Mouse (Mus musculus) telencephalon, adult 2 months (tissue): ENCODE measurements at regions not wholly inside any gene's neighbourhood (a gene's known extent, or its start where the extent isn't known, plus 50 kb on each side); places are given as distances from the start of the nearest gene placed in this dataset.

ENCODE experiments used
- DNase-seq: peaks from one replicate; pipeline ENCODE4 v3.0.0-alpha.2; 2011; ENCODE audit warnings: low read depth, low spot score

DNA sequence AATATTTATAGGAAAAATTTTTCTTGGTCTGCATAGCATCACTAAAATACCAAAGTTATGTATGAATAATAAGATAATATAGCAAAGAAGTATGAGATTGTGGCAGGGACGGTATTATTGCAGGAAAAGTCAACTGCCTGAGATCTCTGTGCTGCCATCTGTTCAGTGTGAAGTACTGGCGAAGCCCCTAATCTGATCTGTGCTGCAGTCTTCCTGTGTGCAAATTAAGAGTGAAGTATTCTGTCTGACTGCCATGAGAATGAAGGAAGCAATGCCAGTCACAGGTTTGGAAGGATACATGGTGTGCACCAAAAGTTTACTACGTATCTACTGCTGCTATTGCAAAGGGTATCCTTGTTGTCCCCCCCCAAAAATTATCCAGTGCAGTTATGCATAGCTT is 501.5 kb downstream of the Rab28 start:
- no peak for DNase-seq

DNA sequence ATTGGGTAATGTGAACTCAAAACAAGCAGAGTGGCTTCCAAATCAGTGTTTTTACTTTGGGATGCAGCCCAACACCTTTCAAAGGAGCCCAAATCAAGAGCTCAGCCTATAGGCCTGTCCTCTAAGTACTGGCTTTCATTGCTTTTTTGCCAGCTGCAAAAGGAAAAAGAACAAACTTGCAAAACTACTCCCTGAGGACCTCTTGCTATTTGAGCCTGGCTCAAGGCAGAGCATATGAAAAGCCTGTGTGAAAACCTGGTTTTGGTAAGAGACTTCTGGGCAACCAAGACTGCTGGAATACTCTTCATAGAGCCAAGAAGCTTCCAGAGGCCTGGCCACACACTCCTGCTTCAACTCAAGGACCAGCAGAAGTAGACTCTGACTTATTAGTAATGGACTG is 503.5 kb downstream of the Rab28 start:
- DNase-seq = no peak

DNA sequence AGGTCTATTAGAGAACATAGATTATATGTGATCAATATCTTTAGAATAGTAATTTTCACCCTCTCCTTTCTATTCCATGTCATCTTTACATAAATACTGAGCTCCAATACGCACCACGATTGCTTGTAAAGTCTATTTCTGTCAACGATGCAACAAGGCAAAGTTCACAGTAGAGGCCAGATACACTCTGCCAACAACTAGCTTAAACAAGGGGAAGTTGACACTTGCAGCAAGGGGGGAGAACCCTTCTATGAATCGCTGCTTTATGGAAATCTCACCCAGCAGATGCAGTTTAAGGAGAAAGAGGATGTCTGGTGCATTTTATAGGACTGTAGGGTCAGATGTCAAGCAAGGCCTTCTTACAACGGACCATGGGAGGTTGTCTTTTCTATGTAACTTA is 520.8 kb downstream of the Rab28 start:
- no peak for DNase-seq

DNA sequence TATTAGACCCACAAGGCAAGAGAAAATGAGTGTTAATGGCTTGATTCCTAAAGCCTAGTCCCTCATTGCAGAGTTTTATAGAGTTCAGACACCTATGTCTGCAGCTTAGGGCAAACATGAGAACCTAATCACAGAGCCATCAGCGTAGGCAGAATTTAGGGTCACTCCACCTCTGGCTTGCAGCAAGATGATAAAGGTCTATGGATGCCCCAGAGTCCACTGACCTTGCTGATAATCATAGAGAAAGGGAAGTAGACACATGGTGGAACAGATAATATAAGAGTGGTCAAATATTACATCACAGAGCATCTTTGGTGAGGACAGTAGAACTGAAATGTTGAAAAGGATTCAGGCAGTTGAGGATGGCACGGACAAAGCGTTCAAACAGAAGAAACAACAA is 530.7 kb downstream of the Rab28 start:
- DNase-seq = no peak

DNA sequence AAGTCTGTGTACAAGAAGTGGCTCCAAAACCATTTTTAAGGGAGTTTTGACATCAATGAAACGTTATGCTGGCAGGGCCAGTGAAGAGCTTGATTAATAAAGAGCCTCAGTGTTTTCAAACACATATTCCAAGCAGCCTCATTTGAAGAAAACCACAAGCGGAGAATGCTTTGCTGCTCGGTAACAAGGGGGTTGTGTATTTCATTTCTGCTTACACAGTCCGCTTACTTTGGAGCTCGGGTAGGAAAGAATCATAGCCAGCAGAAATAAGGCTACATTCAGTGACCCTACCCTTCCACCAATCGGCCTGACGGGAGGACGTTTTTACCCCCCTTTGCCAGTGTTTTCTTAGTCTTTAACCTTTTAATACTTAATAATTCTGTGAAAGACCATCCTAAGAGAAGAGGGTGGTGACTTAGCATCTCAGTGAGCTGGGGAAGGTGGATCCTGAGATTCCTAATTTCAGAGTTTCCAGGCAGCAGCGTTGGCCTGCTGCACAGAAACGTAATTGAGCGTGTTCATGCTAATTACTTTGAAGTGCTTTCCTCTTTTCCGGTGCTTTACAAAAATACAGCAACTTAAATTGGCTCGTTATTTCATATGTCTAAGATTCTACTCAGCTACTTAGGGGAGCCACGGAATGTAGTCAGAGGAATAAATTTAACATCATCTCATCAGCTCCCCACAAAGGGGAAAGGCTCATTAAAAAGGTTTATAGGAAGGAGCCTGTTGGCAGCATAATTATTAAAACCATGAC is 541.9 kb downstream of the Rab28 start:
- DNase-seq = peak; percentile 22

DNA sequence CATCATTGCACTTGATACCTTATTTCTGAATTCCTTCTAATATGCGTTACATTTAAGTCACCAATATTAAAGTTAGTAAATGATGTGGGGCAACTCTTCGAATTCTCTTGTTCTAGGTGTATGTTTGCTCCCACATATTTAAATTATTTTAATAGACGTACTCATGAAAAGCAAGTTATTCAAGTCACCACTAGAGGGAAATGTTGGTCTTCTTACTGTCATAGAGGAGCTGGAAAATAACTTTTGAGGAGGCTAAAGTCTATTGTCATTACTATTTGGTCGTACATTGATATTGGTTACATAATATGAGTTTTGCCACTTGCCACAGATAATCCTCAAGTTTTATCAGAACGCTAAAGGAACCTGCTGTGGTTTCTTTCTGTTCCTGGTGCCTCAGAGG is 582.9 kb downstream of the Rab28 start:
- peak; percentile 13 for DNase-seq

DNA sequence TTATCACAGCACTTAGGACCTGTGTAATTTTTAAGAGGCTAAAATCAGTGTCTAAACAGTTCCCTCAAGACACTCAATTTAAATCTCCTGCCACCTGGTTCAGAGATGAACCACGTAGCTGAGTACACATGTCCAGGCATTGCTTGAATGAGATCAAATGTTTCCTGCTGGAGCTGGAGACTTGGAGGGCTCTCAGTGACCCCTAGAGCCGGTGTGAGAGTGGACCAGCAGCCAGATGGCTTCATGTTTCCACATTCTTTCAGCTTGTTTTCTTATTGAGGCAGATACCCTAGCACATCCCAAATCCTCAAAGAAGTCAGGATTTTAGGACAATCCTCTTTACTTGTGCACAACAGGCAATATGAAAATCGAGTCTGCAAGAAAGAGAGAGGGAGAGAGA is 590.3 kb downstream of the Rab28 start:
- DNase-seq = no peak

DNA sequence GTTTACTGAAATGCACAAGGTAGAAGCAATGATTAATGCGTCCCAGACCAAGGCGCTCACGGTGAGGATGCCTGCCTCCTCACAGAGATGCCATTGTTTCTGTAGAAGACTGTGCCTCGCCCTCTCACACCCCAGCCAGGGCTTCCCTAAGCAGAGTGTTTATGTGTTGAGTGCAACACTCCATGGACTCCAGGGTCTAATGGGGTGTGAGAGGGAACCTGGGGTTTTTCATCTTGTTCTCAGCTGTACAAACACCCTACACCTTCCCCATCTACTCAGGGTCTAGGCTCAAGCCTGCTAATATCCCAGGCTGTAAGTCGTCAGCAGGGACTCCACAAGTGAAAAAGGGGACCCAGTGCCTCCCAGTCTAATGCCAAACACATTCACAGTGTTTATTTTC is 620.2 kb downstream of the Rab28 start:
- no peak for DNase-seq

DNA sequence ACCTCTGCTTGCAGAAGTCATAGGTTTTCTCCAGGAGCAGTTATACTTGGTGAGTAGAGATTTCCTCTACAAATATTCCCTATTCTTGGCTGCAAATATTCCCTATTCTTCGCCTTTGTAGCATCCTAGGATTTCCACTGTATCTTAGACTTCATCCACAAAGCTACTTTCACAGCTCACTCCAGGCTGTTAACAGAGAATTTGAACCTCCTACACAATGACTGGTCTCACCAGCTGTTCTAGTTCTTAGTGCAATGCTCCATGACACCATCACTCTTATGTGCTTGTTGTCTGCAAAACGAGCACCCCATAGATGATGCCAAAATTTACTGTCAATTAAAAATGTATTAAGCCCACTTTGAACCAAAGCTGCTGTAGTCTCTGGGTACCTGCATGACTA is 631.5 kb downstream of the Rab28 start:
- peak; percentile 65 for DNase-seq

DNA sequence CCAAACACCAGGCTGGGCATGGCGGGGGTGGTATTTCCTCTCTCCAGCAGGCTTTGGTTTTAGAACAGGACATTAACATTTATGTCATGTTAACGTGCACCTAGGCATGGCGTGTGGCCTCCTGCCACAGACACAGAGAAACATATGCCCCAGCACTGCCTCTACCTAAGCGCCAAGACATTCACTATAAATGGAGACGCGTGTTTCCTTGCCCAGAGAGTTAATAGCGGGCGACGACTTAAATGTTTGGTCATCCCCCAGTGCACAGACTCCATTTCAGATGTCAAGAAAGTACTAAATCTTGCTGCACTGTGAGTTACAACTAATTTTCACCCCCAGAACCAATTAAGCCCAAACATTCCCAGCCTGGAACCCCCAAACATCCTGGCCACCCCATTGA is 646.3 kb downstream of the Rab28 start:
- no peak for DNase-seq

DNA sequence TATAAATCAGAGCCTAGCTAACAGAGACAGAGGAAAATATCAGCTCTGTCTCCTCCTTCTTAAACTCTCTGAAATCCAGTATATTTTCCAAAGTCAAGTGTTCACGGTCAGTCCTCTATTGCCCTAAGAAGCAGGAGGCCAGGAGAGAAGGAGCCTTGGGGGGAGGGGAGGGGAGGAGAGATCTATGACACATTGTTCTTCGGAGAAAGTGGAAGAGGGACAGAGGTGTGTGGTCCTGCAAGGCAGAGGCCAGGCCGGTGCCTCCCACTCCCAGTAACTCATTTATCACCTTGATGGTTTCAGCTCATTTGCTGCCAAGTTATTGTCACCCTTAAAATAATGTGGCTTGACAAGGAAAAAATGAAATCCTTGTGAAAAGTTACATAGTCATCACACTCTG is 646.7 kb downstream of the Rab28 start:
- DNase-seq = no peak

DNA sequence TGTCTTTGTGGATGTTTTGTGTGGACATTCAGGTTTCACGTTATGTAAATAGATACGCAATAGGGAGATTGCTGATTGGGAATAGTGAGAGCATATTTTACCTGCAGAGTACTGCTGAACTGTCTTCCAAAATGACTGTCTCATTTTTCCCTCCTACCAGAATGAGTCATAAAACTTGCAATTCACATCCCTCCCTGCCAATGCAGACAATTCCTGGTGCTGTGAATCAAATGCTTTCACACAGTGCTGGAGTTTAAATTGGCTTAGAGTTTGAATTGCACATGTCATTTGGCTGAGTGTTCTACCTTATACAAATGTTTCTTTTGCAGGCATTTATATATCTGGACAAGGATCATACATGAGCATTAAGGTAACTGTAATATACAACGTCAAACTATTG is 649.9 kb downstream of the Rab28 start:
- DNase-seq = peak; percentile 36

DNA sequence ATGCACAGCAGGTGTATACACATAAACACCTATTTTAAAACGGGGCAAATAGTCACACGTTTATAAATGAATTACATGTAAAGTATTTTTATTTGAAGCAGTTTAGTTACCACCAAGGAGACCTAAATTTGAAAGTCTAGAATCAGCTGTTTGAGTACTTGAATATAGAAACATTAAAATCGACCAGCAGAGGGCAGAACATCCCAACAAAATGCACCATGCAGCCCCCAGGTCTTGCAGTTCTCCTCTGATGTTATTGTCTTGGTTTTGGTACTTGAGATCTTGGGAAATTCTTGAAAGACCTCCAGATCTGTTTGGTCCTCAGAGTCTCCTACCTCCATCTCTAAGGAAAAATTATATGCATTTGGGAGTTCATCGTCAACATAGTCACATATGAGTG is 656.0 kb downstream of the Rab28 start:
- DNase-seq = peak; percentile 26

DNA sequence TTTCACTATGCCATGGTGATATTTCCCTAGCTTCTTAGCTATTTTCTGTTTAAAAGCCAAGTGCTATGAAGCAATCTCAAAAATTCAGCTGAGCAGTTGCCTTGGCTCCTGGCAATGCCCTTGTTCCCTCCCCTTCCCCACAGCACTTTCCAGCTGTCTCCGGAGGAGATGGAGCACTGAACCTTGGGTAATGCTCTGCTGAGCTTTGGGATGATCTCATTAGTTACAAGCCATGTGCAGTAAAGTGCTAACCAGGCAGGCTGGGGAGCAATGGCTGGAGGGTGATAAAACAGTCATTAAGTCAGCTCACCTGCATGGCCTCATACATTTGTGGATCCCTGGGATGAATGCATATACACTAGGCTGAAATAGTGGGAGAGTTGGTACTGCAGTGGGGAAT is 659.4 kb downstream of the Rab28 start:
- DNase-seq = no peak

DNA sequence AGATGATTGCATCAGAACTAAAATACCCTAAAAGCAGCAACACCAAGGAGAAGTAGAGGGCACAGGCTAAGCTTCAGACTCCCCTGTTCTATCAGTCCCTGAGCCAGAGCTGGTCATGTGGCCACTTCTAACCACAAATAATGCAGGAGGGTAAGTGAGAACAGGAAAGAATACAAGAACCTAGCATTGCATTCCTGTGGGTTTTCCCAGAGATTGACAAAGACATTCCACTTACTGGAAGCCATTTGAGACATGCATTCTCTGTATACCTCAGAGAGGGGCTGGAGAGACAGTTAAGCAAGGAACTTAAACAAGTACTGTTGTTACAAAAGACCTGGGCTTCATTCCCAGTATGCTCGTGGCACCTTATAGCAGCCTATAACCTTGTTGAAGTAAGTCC is 662.7 kb downstream of the Rab28 start:
- DNase-seq = no peak

DNA sequence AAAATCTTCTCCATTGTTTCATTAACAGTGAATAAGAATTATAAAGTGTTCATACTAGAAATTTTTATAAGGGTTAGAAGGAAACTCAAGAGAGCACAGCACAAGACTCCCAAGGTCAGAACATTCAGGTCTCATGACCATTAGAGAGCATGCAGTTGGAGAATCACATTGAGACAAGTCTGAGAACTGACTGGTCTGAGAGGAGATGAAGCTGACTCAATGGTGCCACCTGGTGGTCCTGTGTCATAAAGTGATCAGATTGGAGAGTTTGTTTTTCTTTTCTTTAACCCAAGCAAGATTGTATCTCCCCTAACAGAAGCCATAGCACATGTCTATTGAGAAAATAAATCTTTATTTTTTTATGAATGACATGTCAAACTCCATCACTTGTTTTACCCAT is 663.5 kb downstream of the Rab28 start:
- peak; percentile 42 for DNase-seq

DNA sequence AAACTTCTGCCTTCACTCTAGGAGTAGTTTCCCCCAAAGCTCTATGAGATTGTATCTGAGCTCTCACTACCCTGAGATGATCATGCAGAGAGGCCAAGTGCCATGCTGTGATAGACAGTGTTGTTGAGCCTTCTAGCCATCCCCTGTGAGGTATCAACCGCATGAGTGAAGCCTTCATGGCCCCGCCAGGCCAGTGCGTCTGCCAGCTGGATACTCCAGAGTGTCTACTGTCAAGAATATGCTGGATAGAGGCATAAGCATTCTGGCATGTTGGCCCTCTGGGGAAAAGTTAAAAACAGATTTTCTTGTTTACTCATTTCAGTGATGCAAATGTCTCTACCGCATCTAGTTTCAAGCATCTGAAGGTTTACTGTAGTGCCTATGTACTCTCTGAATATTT is 669.2 kb downstream of the Rab28 start:
- DNase-seq = no peak

DNA sequence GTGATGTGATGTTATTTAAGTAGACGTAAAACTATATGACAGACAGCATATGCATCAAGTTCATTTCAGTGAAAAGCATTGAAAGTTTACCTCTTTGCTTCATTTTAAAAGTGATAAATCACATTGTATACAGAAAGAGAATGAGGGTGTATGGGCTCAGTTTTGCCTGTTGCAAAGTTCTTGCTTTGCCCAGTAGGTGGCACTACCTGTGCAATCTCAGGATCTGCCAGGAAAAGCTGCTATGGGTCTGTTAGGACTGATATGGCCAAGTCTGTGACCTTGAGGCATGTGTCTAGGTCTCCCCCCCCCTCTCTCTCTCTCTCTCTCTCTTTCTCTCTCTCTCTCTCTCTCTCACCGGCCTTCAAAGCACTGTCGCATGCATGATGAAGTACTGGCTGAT is 701.3 kb downstream of the Rab28 start:
- DNase-seq = no peak

DNA sequence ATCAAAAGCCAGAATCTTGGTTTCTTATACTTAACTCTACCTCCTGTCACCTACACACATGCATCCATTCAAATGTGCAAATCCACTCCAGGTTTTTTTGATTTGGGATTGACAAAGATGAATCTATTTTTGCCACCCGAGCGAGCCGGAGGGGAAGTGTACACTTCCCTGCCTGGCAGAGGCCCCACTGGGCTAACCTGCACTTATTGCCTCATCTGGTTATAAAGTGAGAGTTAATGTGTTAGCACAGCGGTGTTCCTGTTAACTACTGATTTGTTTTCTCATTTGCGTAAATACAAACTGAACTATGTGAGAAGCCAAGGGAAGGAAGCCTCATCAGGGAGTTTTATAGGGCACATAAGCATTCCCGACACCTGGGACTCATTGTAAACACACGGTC is 721.4 kb downstream of the Rab28 start:
- no peak for DNase-seq

DNA sequence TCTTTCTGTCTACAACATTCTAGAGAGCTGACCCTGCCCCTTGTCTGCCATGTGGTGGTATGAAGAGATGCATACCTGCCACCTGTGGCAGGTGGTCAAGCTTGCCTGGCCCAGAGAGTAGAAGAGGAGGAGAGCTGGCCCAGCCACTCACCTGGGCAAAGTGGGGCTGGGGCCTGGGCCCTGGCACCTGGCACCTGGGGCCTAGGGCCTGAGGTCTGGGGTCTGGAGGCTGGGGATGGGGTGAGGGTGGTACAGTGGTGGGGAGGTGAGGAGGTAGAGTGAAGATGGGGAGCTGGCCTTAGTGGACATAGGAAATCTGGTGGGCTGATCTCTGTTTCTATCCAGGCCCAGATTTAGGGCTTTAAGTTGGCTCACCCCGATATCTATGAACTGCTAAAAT is 733.1 kb downstream of the Rab28 start:
- DNase-seq = no peak

DNA sequence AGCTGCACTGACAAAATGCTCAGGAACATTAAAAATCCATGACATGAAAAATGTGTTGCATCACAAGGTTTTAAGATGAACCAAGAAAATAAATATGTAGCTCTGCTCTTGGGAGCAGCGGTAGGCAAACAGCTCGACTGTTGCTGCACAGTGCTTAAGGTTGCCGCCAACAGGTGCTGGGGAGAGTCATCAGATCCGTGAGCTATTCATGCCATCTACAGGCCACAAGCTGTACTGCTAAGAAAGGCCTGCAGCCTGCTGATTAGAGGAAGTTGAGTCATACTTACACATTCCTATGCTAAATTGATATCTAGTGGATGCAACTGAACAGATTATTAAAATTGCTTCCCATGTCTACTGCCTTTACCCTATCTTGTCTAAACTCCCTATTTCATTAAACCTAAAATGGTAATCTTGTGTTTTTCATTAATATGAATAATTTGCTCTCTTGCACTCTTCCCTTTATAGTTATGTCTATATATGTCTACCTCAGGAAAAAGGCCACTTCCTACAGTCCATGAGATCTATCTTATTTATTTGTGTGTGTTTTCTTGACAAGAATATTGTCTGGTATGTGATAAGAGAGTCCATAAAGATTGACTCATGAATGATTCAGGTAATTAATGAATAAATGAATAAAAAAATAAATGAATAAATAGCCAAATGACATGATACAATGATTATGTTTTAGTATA is 754.9 kb downstream of the Rab28 start:
- DNase-seq = peak; percentile 57

DNA sequence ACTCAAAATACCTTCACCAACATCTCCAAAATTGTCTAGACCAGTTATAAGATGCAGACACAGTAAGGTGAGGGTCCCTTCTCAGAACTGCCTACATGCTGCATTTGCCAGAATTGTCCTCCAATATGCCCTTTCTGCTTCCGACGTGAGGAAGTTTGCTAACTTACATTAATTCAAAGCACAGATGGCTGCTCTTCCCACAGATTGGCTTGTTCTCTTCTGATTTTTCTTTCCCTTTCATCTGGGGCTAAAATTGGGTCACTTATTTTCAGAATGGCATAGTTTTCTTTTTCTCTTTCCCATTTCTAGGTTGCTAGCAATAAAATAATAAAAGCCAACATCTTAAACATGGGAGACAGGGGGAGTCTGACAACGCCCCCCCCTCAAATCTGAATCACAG is 778.8 kb downstream of the Rab28 start:
- DNase-seq = peak; percentile 71

DNA sequence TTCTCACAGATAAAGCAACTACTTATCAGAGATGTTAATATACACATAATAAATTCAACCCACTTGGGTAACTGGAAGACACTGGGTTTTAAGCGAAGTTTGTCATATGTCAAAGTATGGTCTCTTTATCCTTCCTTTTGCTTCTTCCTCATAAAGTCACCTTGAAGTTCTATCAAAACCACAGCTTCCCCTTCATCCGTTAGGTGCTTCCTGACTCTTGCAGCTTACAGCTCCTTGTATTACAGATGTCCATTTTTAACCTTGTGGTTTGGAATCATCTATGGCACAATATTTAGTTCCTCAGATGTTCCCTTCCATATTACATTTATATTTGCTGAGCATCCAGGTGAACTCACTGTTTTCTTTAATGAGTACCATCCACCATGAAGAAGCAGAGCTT is 787.0 kb downstream of the Rab28 start:
- DNase-seq = no peak

DNA sequence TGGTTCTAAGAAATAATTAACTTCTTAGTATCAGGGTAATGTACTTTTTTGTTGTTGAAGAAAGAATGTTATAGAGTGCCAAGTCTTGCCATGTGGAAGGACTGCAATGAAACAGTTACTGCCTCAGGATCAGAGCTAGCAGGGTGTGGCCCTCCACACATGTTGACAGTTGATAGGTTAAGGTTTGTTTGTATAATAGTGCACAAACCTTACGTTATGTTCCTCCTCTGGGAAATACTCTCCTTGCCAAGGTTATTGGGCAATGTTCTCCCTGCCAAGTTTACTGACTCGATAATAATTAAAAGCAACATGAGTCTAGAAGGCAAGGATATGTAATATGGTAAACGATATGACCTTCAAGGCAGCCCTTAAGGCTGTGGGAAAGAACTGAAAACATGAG is 799.2 kb downstream of the Rab28 start:
- DNase-seq = no peak
